Mouse (Mus musculus) kidney, adult 2 months (tissue): ENCODE data around the gene Ypel3. TPM values are rescaled to one million over a fixed set of nuclear protein-coding genes. Genes with fewer than 3 reads are reported as not detected.
A peak's percentile ranks its signal among the peaks of the same experiment; 100 is the strongest.
"Not testable (repeated sequence)": the region's sequence is repeated elsewhere in the genome, so short reads cannot be mapped to it uniquely, and the experiment has no call there.

Source experiments
- DNase-seq: peaks from one replicate; pipeline ENCODE4 v3.0.0; 2021
- H3K27ac ChIP-seq: fragments of 200-500 bp; 2 replicates; pipeline ENCODE4 v1.5.1; 2012; ENCODE audit warnings: low read depth, low read length, control low read depth, inconsistent platforms; ENCODE audit not compliant: insufficient read depth
- H3K27me3 ChIP-seq: fragments of 200-500 bp; replicated peaks from 2 replicates; pipeline ENCODE4 v1.6.1; 2012; ENCODE audit warnings: mild to moderate bottlenecking, moderate library complexity, low read length, inconsistent platforms; ENCODE audit not compliant: control insufficient read depth, insufficient read depth
- H3K36me3 ChIP-seq: fragments of 200-500 bp; 2 replicates; pipeline ENCODE4 v1.6.1; 2012; ENCODE audit warnings: mild to moderate bottlenecking, moderate library complexity, low read length, inconsistent platforms; ENCODE audit not compliant: control insufficient read depth, insufficient read depth
- H3K4me1 ChIP-seq: fragments of 200-500 bp; 2 replicates; pipeline ENCODE4 v1.6.1; 2011; ENCODE audit warnings: low read length; ENCODE audit not compliant: control insufficient read depth, insufficient read depth
- H3K4me3 ChIP-seq: fragments of 200-500 bp; 2 replicates; pipeline ENCODE4 v1.5.1; 2011; ENCODE audit warnings: mild to moderate bottlenecking, low read depth, low read length, control low read depth; ENCODE audit not compliant: insufficient read depth
- CTCF ChIP-seq: fragments of 200-500 bp; conservative IDR thresholded peaks from 2 replicates; pipeline ENCODE4 v1.5.1; 2011; ENCODE audit warnings: low read depth, mild to moderate bottlenecking, control low read depth, low read length, moderate library complexity, mixed read lengths; ENCODE audit not compliant: insufficient read depth, insufficient read length
- POLR2A ChIP-seq: fragments of 200-500 bp; IDR thresholded peaks from one replicate; pipeline ENCODE4 v1.6.1; 2011; ENCODE audit warnings: low read depth, low read length, control low read depth
- WGBS: fragments of 180-500 bp; shearing (Covaris S2); methylation state at CpG from one replicate; pipeline ENCODE4 v1.1.7; 2018; 5-methylcytosine and 5-hydroxymethylcytosine counted together
- polyA plus RNA-seq: library from polyadenylated mRNA; depleted of rRNA; stranded (reverse); fragments of >200 nt; gene quantifications from 2 replicates; pipeline ENCODE4 v1.2.3, GENCODE M21; 2012

Ypel3 gene
- polyA plus RNA-seq, 1 experiment: 290 TPM

GRCm38 (mm10) chr7:126777476-126777875, 721 bp downstream of the Ypel3 start:
- no peak for TF ChIP-seq CTCF
- TF ChIP-seq POLR2A: no peak
- 16% methylated on average over 10 of the region's 10 CpGs for WGBS
- peak; percentile 65 for DNase-seq
- Histone ChIP-seq H3K4me1 (peaks cover 22% of the 10 kb centered on the region; the same call in 1 of the 2 replicates), H3K27ac (peak overlapping the region; percentile 73), H3K27me3 (no peaks in the 10 kb centered on the region), H3K36me3 (no peaks in the 10 kb centered on the region; the same call in 1 of the 2 replicates), H3K4me3 (peak overlapping the region; percentile 68)

- no peak for TF ChIP-seq POLR2A
- TF ChIP-seq CTCF: no peak
- H3K4me1 ChIP-seq: peaks cover 22% of the 10 kb centered on the region; the same call in 1 of the 2 replicates
- H3K27me3 ChIP-seq: no peaks in the 10 kb centered on the region
- no peak overlapping the region for H3K4me3 ChIP-seq
- WGBS: 69% methylated on average over 3 of the region's 3 CpGs
- H3K27ac ChIP-seq: no peak overlapping the region
- no peak for DNase-seq
- no peaks in the 10 kb centered on the region; the same call in 1 of the 2 replicates for H3K36me3 ChIP-seq
Measured at GRCm38 (mm10) chr7:126778147-126778546, 1.4 kb downstream of the Ypel3 start.

GRCm38 (mm10) chr7:126779101-126779500, 2.3 kb downstream of the Ypel3 start:
- H3K27ac ChIP-seq, H3K36me3 ChIP-seq, H3K27me3 ChIP-seq, H3K4me3 ChIP-seq, DNase-seq: not testable (repeated sequence)
- WGBS: 92% methylated on average over 7 of the region's 7 CpGs
- peaks cover 22% of the 10 kb centered on the region; the same call in 1 of the 2 replicates for H3K4me1 ChIP-seq

DNA sequence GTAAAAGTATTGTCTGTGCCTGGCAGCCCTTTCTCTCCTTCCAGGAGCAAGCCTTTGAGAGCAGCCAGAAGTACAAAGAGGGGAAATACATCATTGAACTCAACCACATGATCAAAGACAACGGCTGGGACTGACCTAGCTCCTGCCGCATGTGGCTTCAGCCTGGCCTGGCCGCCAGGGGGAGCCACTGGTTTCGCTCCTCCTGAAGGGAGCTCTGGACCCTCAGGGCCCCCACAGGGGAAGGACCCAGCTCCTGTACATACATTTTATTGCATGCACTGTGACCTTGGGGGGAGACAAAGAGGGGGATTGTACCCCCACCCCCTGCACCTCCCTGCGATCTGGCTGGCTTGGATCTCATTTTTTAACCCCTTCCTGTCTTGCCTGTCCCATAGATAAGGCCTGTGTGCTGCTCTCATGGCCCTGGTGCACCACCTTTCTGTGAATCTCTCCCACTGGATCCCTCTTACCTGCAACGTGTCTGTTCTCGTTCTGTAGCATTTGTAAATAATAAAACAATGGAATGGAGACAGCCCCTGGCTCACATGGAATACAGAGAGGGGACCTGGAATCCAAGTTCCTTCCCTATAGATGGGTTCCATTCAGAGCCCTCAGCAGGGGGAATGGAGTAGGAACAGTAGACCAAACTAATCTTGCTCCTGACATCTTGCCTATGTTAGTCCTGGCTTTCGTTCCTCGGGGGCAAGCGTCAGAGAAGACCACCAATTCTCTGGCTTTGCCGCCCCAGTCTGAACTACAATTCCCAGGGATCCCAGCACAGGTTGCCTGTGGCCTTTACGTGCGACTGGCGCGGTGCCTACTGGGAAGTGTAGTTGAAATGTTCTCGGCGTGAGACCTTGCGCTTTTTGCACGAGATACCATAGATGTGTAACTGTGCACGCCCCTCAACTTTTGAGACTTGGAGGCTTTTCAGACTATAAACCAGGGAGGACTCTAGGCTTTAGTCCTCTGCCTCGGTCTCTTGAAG, 3.5 kb downstream of the Ypel3 start:
- 3% methylated on average over 21 of the region's 21 CpGs for WGBS
- peak overlapping the region; percentile 35 for H3K4me3 ChIP-seq
- TF ChIP-seq CTCF: peak; percentile 80
- TF ChIP-seq POLR2A: peak; percentile 60
- H3K27ac ChIP-seq: peak overlapping the region; percentile 19; the same call in 1 of the 2 replicates
- no peaks in the 10 kb centered on the region; the same call in 1 of the 2 replicates for H3K36me3 ChIP-seq
- H3K4me1 ChIP-seq: peaks cover 22% of the 10 kb centered on the region; the same call in 1 of the 2 replicates
- no peaks in the 10 kb centered on the region for H3K27me3 ChIP-seq
- DNase-seq: peak; percentile 90

- TF ChIP-seq CTCF (no peak), POLR2A (no peak)
- no peaks in the 10 kb centered on the region; the same call in 1 of the 2 replicates for H3K36me3 ChIP-seq
- DNase-seq: no peak
- WGBS: 15% methylated on average over 22 of the region's 22 CpGs
- H3K4me3 ChIP-seq: peak within 1 kb of the TSS; percentile 35
- H3K27ac ChIP-seq: no peak within 1 kb of the TSS
- peaks cover 15% of the 10 kb centered on the region; the same call in 1 of the 2 replicates for H3K4me1 ChIP-seq
- H3K27me3 ChIP-seq: no peaks in the 10 kb centered on the region
Measured at GRCm38 (mm10) chr7:126780971-126781635, 4.3 kb downstream of the Ypel3 start, which contains the start of gene Tbx6. Gene Tbx6 (plus strand): TSS chr7:126781483.

- Histone ChIP-seq H3K27ac (no peak overlapping the region), H3K27me3 (no peaks in the 10 kb centered on the region), H3K4me3 (no peak overlapping the region), H3K36me3 (no peaks in the 10 kb centered on the region; the same call in 1 of the 2 replicates), H3K4me1 (peaks cover 11% of the 10 kb centered on the region; the same call in 1 of the 2 replicates)
- 47% methylated on average over 11 of the region's 11 CpGs for WGBS
- no peak for DNase-seq
- TF ChIP-seq CTCF (no peak), POLR2A (no peak)
Measured at GRCm38 (mm10) chr7:126781661-126782370, 5.1 kb downstream of the Ypel3 start.
